Mouse (Mus musculus): Measurements from ENCODE around the gene Snx27.

Snx27 gene

DNA sequence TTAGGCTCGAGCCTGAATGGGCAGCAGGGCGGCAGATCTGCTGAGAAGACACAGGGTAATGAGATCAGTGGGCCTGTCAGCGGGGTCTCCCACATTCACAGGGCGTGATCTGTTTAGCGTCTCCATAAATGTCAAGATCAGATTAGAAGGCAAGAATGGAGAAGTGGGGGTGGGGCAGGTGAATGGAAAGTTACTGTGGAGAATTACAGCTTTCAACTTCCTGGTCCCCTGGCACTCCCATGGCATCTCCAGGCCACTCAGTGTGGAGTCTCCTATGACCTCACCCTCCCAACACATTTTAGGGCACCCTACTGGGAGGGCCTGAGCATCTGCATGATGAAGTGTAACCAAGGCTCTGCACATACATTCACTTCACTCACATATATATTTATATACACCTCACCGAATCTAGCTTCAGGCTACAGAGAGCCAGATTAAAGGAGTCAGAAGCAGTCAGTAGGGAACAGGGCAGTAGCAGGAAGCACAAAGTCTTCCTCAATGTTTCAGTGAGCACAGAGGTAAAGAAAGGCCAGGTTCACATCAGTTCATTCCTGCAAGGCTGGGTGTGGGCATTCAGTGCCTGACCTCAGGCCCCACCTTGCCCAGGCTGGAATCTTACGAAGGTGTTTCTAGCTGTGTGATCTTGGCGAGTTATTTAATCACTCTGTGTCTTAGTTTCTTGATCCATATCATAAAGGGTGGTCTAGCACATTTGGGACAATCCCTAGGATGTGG, 106.0 kb downstream of the Snx27 start:
- no peak for DNase-seq

DNA sequence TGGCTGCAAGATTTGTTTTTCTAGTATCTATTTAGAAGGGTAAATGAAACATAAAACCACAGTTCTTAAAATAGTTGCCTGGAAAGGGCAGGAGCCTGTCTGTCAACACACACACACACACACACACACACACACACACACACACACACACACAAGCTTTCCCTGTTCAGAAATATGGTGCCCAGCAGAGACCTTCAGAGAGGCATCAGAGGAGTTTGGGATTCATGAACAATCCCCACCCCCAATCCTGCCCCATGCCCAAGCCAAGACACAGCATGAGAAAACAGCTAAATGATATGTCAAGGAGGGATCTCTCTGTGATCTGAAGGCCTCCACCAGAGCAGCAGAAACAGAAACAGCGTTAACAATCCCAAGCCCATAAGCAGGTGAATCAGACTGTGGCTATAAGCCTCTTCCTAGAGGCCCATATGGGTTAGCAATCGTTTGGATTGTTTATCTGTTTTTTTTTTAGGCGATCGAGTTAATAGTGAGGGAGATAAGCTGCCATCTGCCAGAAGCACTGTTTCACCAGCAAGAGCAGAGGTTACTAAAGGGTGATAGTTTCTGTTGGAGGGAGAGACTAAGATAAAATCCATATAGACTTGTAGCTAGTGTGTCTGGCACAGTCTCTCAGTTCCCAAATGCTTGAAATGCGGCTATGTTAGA, 108.8 kb downstream of the Snx27 start:
- no peak for DNase-seq

DNA sequence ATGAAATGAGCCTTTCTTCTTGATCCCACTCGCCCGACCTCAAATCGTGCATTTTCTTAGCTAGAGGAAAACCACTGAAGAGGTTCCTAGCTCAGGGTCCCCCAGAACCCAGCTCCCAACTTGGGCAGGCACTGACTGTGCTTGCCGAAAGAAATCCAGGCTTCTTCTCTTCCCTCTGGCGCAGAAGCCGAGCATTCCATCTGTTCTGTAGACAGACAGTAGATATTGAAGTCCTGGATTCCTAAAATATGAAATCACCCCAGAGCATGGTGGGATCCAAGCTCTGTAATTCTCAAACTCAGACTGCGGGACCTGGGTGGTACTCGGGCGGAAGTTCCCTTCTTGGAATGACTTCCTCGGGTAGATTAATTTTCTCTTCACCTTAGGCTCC, 109.4 kb downstream of the Snx27 start:
- DNase-seq = no peak

DNA sequence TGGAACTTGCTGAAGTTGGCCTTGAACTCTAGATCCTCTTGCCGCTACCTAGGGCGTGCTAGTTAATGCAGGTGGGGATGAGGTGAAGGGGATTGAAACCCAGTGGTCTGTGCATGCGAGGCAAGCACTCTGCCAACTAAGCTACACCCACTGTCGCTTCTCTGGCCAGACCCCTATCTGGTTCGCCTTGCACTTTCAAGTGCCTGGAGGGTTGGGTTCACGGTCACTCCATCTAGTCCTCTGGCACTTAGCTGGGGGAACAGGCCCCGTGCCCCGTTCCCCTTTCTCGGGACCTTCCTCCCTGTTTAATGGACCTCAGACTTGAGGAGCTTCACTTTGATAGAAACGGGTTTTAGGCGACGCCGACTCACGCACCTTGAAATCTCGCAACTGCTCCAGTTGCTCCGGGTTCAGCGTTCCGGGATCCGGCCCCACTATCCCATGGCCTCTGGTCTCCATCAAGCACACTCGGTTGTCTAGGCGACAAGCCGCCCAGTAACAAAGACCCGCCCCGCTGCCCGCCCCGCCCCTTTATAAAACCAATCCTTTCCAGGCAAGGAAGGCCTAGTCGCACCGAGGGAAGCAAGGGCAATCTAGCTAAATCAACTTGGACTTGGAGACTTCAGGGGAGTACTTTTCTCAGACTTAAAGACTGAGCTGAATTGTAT, 109.9 kb downstream of the Snx27 start:
- DNase-seq = no peak

DNA sequence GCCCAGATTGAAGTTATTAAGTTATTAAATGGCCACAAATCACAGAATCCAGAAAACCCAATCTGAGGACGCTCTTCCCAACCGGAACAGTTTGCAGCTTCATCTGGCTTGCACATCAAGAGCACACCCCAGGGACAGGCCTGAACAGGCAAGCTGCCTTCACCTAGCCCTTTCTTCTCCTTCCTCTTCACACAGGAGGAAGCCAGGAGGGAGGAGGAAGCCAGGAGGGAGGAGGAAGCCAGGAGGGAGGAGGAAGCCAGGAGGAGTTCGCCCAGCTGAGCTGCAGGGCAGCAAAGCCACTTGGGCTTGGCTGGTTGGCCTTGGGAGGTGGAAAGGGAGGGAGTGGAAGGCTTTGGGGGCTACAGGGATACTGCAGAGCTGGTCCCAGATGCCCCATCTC, 113.6 kb downstream of the Snx27 start:
- DNase-seq = no peak

DNA sequence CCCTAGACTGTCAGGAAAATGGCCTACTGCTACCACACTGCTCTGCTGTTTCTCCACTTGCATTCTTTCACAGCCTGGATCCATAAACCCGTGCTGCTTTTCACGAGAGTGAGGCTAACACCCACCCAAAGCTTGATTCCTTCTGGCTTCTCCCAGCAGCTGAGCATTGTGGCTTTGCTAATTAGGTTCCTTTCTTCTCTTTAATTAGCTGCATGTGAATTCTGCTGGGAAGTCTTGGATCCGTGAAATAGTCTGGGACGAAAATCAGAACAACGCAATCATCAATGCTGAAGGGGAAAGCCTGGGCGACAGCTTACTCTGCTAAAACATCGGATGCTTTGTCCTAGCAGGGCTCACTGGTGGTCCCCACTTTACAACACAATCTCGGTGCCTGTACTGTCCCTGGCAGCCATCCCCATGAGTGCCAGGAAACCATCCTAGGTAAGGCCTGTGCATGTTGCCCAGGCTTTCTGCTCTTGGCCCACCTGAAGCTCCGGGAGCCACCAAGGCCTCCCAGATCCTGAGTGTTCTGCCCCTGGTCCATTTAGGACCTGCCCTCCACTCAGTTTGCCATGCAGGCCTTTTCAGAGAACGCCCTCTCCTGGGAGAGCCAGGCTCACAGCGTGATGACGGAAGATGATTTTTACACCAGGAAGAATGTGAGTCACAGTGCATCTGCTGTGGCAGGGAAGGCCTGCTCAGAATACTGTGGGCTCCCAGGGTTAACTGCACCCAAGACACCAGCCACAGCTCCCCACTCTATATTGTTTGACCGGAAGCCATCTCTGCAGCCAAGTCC, 116.7 kb downstream of the Snx27 start:
- no peak for DNase-seq

DNA sequence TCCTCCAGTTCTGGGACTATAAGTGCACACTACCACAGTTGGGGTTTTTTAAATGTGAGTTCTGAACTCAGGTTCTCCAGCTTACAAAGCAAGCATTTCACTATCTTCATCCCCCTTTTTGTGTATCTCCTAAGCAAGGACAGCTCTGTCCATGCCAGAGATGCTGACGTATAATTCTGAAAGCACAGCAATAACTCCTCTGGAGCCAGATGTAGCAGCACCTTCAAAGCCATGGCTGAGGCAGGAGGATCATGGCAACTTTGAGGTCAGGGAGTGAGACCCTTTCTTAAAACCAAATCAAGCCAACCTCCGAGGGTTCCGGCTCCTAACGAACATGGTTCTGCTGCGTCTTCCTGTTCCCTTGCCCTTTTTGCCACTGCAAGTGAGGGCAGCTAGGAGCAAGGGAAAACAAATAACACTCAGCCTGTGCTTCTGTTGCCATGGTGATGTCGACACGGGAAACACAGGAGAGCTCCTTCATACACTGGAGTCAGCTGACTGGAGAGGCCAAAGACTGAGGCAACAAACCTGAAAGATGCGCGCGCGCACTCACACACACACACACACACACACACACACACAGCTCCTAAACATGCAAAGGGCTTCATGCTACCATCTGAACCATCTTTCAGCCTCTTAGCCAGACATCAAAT, 118.5 kb downstream of the Snx27 start:
- no peak for DNase-seq

DNA sequence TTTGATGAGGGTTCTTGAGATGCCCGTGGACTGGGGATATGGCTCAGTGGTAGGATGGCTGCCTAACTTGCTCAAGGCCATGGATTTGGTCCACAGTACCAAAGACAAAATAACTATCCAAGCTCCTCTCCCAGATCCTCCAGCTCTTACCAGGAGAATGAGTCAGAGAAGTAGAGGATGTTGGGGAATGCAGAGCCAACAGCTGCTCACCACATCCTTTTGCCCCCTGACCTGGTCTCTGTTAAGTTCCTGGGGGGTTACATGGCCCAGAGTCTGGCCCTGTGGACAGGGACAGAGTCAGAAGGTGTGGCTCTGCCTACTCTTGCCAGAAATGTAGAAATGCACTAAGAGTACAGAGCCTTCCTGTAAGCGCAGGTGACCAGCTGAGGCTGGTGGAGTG, 122.7 kb downstream of the Snx27 start:
- DNase-seq = no peak

DNA sequence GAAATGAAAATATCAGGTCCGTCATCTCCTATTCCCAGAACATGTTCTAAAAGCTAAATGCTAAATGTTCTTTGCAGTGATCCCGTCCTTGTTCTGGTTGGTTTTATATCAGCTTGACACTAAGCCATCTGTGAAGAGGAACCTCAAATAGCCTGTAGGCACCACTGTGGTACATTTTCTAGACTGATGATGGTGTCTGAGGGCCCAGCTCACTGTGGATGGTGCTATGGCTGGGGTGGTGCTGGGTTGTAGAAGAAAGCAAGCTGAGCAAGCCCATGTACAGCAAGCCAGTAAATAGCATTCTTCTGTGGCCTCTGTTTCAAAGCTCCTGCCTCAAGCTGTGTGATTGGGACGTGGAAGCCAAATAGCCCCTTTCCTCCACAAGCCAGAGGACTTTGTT, 125.5 kb downstream of the Snx27 start:
- DNase-seq = no peak

DNA sequence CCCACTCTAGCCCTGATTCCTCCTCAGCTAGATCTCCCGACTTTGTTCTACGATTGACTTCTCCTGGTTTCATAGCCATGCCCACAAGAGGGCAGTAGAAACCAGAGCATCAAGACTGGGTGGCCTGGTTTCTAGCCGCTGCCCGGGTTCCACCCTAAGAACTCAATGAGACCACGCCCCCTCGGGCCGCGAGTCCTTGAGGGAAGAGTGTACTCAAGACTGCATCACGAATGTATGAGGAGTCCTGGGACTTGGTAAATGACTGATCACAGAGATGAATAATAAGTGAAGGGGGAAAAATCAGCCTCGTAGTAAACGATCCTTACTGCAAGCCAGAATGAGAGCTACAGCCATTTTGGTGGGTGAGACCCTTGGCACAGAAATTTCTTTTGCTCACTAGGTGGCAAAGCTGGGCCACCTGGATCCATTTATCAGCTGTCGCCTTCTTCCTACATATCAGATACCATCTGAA, 126.0 kb downstream of the Snx27 start:
- DNase-seq = peak; percentile 70 to 71

DNA sequence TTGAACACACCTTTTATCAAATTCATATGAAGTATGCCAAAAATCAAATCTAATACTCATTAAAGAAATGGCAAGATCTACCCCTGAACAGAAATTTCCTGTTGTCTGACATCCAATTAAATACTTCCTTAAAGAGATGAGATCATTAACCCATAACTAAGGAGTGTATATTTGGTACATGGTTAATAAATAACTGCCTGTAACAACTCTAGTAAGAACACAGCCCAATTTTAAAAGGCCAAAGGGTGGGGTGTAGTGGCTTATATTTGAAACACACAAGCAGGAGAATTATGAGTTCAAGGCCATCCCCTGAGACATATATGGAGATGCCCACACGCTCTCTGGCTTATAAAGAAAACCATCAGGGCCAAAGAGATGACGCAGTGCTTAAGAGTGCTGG, 133.1 kb downstream of the Snx27 start:
- DNase-seq = no peak

All from B cell, adult 2 months (primary cell).